Mouse (Mus musculus): ENCODE results near the gene Aatk.

GRCm38 (mm10) chr11:120051124-120051811 is 4.3 kb upstream of the Aatk start:
- TF ChIP-seq CTCF (IDR thresholded peaks at IDR 0.05; ENCODE audit: low read depth), result no peak
- no peak for TF ChIP-seq EP300 (IDR thresholded peaks at IDR 0.05; ENCODE audit: low read depth)
